Mouse (Mus musculus): ENCODE results near the gene Zfp969.
"Not testable (repeated sequence)": the region's sequence is repeated elsewhere in the genome, so short reads cannot be mapped to it uniquely, and the experiment has no call there.

Gene Zfp969

DNA sequence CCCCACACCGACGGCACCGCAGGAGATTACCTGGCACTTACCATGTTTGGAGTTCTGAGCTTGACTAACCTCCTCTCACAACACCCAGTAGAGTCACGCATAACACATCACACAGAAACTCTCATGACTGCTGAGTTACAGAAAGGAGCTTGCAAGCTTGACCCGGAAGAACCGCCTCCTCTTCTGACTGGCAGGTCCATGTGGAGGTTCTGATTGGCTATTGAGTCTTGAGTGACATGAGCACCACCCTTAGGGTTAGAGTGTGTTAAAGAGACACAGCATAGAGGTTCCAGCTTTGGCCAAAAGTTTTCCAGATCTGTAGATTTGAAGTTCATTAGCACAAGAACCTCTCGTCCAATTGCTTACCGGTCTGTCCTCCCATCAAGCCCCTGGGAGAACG is at the start of gene Zfp969:
Gene Zfp969, minus strand, starts transcription at position 101 of the 400 bp plus-strand sequence.
- DNase-seq: not testable (repeated sequence)

DNA sequence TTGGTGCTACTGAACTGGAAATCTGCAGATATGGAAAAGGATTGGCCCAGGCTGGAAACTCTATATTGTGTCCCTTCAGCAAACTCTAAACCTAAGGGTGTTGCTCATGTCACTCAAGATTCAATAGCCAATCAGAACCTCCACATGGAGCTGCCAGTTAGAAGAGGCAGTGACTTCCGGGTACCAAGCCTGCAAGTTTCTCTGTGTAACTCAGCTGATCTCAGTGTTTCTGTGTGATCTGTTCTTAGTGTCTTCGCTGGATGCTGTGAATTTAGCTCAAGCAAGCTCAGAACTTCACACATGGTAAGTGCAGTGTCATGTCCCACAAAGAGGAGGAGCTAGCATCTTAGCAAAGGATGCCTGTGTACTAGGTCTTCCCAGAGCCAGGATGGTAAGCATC is 37.8 kb upstream of the Zfp969 start, which contains the start of gene Gm2007:
Gene Gm2007, plus strand, starts transcription at position 301 of the 400 bp plus-strand sequence.
- DNase-seq: not testable (repeated sequence)

DNA sequence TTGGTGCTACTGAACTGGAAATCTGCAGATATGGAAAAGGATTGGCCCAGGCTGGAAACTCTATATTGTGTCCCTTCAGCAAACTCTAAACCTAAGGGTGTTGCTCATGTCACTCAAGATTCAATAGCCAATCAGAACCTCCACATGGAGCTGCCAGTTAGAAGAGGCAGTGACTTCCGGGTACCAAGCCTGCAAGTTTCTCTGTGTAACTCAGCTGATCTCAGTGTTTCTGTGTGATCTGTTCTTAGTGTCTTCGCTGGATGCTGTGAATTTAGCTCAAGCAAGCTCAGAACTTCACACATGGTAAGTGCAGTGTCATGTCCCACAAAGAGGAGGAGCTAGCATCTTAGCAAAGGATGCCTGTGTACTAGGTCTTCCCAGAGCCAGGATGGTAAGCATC is 59.8 kb downstream of the Zfp969 start, which contains the start of gene Gm11007:
Gene Gm11007, plus strand, starts transcription at position 301 of the 400 bp plus-strand sequence.
- DNase-seq: not testable (repeated sequence)
